Mouse (Mus musculus) bone marrow macrophage, adult 2 months (primary cell): ENCODE data around the gene Cxcr1.

Source experiments
- CTCF ChIP-seq: IDR thresholded peaks from 2 replicates; pipeline ENCODE4 v1.5.1; 2012; ENCODE audit warnings: low read depth, mild to moderate bottlenecking, low read length, moderate library complexity
- POLR2A ChIP-seq: IDR thresholded peaks from 2 replicates; pipeline ENCODE4 v1.6.1; 2012; ENCODE audit warnings: mild to moderate bottlenecking, low read depth, low read length, borderline replicate concordance

GRCm38 (mm10) chr1:74155435-74156012, 38.9 kb downstream of the Cxcr1 start:
- TF ChIP-seq POLR2A (no peak), CTCF (no peak)
